Mouse (Mus musculus) limb, embryonic 10.5 days (tissue): ENCODE data around the gene Zfp654. TPM values are rescaled to one million over a fixed set of nuclear protein-coding genes. Genes with fewer than 3 reads are reported as not detected.

Experiments
- DNase-seq: peaks from one replicate; pipeline ENCODE4 v3.0.0-alpha.2; 2017; ENCODE audit warnings: low spot score
- H3K27ac ChIP-seq: fragments of 300-500 bp; sonication (generic); 2 replicates; pipeline ENCODE4 v1.5.1; 2016; ENCODE audit warnings: mild to moderate bottlenecking
- H3K27me3 ChIP-seq: fragments of 300-500 bp; sonication (generic); 2 replicates; pipeline ENCODE4 v1.6.1; 2016; ENCODE audit warnings: low read depth, mild to moderate bottlenecking; ENCODE audit not compliant: poor library complexity, severe bottlenecking
- H3K36me3 ChIP-seq: fragments of 300-500 bp; sonication (generic); 2 replicates; pipeline ENCODE4 v1.6.1; 2016; ENCODE audit warnings: mild to moderate bottlenecking, moderate library complexity
- H3K4me1 ChIP-seq: fragments of 300-500 bp; sonication (generic); 2 replicates; pipeline ENCODE4 v1.6.1; 2016
- H3K4me3 ChIP-seq: fragments of 300-500 bp; sonication (generic); 2 replicates; pipeline ENCODE4 v1.5.1; 2016; ENCODE audit warnings: mild to moderate bottlenecking, moderate library complexity
- H3K9me3 ChIP-seq: fragments of 300-500 bp; sonication (generic); replicated peaks from 2 replicates; pipeline ENCODE4 v1.6.1; 2016; ENCODE audit warnings: mild to moderate bottlenecking
- WGBS: fragments of 180-500 bp; shearing (Covaris S2); methylation state at CpG from one replicate; pipeline ENCODE4 v1.1.7; 2016; 5-methylcytosine and 5-hydroxymethylcytosine counted together
- polyA plus RNA-seq: library from polyadenylated mRNA; unstranded; fragments of >200 nt; fragmentation: Nextera tagmentation; extraction: Ambion mirVana; gene quantifications from 2 replicates; pipeline ENCODE4 v1.2.1, GENCODE M21; 2016

The Zfp654 gene
- polyA plus RNA-seq, 1 experiment from 2014 or later: 5.8 TPM

- WGBS: 85% methylated on average over 4 of the region's 4 CpGs
- H3K27me3 ChIP-seq: no peaks in the 10 kb centered on the region
- no peak overlapping the region for H3K4me3 ChIP-seq
- no peaks in the 10 kb centered on the region for H3K4me1 ChIP-seq
- DNase-seq: no peak
- H3K27ac ChIP-seq: no peak overlapping the region
- H3K9me3 ChIP-seq: no peaks in the 10 kb centered on the region
- no peaks in the 10 kb centered on the region for H3K36me3 ChIP-seq
Measured at GRCm38 (mm10) chr16:64745089-64745488, 106.4 kb downstream of the Zfp654 start.

DNA sequence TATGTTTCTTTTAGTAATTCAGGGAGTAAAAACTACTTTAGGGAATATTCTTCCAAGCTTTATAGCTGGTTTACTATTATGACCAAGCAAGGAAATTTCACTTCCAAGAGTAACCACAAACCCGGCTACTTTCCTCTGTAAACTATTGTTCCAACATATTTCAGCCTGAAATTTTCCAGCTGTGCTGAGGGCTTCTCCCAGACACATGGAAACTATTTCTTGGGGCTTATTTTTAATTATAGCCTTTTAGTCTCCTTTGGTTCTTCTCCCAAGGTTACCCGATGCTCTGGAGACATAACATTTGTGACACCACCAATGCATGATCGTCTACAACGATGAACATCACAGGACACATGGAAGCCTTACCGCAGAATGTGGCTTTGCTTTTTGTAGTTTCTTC lies 114.2 kb downstream of the Zfp654 start:
- Histone ChIP-seq H3K4me3 (no peak overlapping the region), H3K27me3 (0 out of 2 replicates have a peak, but pooled peaks cover 6% of the 10 kb centered on the region), H3K9me3 (no peaks in the 10 kb centered on the region), H3K4me1 (no peaks in the 10 kb centered on the region), H3K27ac (no peak overlapping the region), H3K36me3 (no peaks in the 10 kb centered on the region)
- no peak for DNase-seq
- WGBS: 82% methylated on average over 5 of the region's 5 CpGs

Other genes starting within 250 kb of the Zfp654 start
- gene Csnka2ip, start 249.2 kb downstream of the Zfp654 start, polyA plus RNA-seq: not detected in 2 replicates
- gene 4930453N24Rik, start 80.5 kb downstream of the Zfp654 start, polyA plus RNA-seq: 29.6 and 30.1 TPM in 2 replicates
- gene Cggbp1, start 344 bp upstream of the Zfp654 start, polyA plus RNA-seq: 72.9 and 92.0 TPM in 2 replicates